Mouse (Mus musculus) retina, embryonic 14.5 days (tissue): ENCODE data around the gene Mslnl.

Experiments used
- DNase-seq: peaks from one replicate; pipeline ENCODE4 v3.0.0-alpha.2; 2015; ENCODE audit warnings: low spot score

The Mslnl gene

GRCm38 (mm10) chr17:25786280-25786679 is 50.4 kb downstream of the Mslnl start, which contains the start of gene Ccdc78:
TSS of gene Ccdc78 (plus strand) at chr17:25786580.
- no peak for DNase-seq

- DNase-seq, result no peak
Observed at GRCm38 (mm10) chr17:25786781-25787504, 51.1 kb downstream of the Mslnl start.

DNA sequence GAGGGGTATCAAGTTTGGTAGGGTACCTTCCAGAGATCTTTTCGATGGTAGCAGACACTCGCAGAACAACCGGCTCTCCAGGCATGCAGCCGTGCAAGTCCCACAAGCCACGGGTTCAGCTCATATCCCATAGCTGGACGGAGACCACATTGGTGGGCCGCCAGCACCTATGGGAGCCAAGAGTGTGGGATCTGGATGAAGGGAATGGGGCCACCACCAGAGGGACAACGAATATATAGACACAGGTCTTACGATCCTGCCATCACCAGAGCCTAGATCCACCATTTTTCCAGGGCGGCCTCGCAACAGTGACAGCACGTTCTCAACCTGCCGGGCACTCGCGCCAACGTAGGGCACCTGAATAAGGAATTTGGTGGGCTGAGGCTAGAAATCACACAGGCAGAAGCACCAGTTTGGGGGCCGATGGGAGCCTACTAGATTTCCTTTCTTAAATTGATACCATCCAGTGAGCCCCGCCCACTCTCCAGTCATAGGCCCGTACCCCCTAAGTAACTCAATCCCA is 55.5 kb downstream of the Mslnl start:
- peak; percentile 32 for DNase-seq

- peak; percentile 86 for DNase-seq
Observed at GRCm38 (mm10) chr17:25791843-25792527, 56.1 kb downstream of the Mslnl start.

DNA sequence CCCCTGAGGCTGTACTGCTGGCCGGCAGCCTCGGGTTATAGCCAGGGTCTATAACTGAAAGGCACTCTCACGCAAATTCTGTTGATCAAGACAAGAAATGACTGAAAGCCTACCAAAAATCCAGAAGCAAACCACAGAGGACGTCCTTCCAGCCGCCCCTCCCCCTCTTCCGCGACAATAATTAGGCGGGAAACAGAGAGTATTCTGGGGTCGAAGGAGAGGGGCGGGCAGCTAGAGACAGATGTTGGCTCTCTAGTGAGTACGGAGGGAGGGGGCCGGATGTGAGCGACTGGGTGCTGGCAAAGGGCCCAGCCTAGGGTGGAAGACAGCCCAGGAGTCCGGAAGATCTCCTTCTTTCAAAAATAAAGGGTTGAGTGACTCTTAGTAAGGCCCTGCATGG is 56.8 kb downstream of the Mslnl start, which contains the start of gene Fam173a:
Fam173a (minus strand) TSS at position 287 of the 400 bp plus-strand sequence.
- DNase-seq, result peak; percentile 73

DNA sequence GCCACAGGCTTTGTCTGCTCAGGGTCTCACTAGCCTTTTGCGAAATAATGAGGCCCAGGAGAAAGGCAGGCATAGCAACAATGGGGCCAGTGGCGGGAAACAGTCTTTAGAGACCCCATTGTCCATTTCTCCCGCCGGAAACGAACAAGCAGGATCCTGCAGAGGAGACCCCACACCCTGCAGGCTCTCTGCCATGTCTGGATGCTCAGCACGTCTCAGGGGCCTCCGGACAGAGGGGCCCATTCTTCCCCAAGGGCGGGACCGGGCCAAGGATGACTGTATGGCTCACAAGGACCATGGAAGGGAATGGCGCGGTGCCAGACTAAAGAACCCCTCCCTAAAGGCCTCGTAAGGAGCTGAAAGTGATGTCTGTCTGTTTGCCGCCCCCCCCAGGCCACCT is 58.4 kb downstream of the Mslnl start:
- no peak for DNase-seq

DNA sequence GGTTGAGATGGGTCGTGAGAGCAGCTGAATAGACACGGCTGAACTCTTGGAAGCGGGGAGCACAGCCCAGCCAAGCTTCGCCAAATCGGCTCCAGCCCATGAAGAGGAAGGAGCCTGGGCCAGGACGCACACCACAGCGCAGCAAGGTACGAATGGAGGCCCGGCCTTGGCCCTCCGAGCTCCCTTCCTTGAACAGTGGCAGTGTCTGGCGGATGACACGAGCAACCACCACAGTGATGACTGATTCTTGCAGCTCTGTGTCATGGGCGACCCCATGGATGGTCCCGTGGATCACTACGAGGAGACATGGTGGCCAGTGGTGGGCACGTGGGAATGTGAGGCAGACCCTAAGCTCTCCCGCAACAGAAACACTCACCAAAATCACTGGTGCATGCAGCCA is 59.2 kb downstream of the Mslnl start:
- no peak for DNase-seq

DNA sequence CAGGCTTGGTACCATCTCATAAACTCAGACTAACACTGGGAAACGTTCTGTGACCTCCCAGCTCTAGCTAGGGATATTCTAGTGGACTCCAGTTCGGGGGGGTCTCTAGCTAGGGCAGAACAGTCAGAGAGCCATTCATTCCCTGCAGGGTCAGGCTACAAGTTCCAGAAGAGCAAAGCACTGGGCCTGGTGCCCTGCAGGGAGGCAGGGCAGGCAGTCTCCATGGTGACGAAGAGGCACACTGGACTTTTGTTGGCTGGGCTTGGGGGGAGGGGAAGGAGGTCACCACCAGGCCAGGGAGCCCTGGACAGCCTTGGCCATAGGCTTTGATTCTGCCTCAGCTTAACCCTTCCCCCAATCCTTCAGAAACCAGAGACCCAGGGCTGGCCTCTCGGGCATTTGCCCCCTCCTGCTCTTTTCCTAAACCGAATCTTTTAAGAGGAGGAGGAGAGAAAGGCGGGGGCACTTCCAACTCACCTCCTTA is 59.8 kb downstream of the Mslnl start, which contains the start of gene AC134908.4:
AC134908.4 (minus strand) TSS at position 51 of the 484 bp plus-strand sequence.
- DNase-seq, result peak; percentile 86

GRCm38 (mm10) chr17:25796211-25796771 is 60.4 kb downstream of the Mslnl start:
- no peak for DNase-seq

GRCm38 (mm10) chr17:25796951-25797369 is 61.1 kb downstream of the Mslnl start, which contains the start of gene Metrn:
TSS of gene Metrn (minus strand) at chr17:25797136.
- peak; percentile 93 for DNase-seq
